Mouse (Mus musculus) liver, postnatal 0 days (tissue): ENCODE measurements around the gene Dnah7b.
"Not testable (repeated sequence)": the region's sequence is repeated elsewhere in the genome, so short reads cannot be mapped to it uniquely, and the experiment has no call there.

Experiments
- CTCF ChIP-seq: sonication (generic); IDR thresholded peaks from 2 replicates; pipeline ENCODE4 v1.5.1; 2016; ENCODE audit warnings: antibody characterized with exemption, low read depth
- EP300 ChIP-seq: IDR thresholded peaks from 2 replicates; pipeline ENCODE4 v1.6.1; 2016; ENCODE audit warnings: antibody characterized with exemption, low read depth, mild to moderate bottlenecking

DNA sequence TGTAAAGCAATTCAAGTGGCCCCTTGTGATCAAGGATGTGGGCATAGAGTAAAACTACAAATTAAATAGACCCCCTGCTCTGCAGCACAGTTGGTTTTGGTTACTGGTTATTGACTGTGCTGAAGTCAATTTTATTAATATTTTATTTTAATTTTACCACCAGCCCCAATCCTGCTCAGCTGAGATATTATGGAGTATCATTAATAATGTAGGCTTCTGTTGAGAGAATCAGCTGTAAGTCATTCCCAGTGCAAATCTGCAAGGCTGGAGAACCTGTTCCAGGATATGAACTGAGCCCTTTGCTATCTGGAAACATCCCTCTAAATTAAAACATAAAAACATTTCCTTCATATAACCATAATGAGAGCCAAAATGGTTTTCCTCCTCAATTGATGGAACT, 259.8 kb downstream of the Dnah7b start:
- TF ChIP-seq CTCF, EP300: not testable (repeated sequence)
